Mouse (Mus musculus): ENCODE results near the gene Flvcr1. TPM values are rescaled to one million over a fixed set of nuclear protein-coding genes. Genes with fewer than 3 reads are reported as not detected.
"Not testable (repeated sequence)": the region's sequence is repeated elsewhere in the genome, so short reads cannot be mapped to it uniquely, and the experiment has no call there.

Gene Flvcr1
- polyA plus RNA-seq, 1 experiment from 2014 or later: 10.3 TPM

- DNase-seq (ENCODE audit: low spot score): no peak
- Histone ChIP-seq H3K4me1 (replicated peaks; ENCODE audit: control insufficient read depth, insufficient read depth, low read length) (peaks cover 20% of the 10 kb centered on the region), H3K27ac (peak overlapping the region; percentile 80), H3K36me3 (replicated peaks; ENCODE audit: control insufficient read depth, insufficient read depth) (peaks cover 8% of the 10 kb centered on the region; the same call in 1 of the 2 replicates), H3K9me3 (ENCODE audit: control insufficient read depth, low read length) (no peaks in the 10 kb centered on the region), H3K4me3 (replicated peaks; ENCODE audit: low read length) (peak overlapping the region; percentile 75), H3K27me3 (ENCODE audit: control insufficient read depth, insufficient read depth, low read length) (no peaks in the 10 kb centered on the region), H3K4me2 (replicated peaks) (peak overlapping the region; percentile 99), H3K9ac (peak overlapping the region; percentile 90)
- 2% methylated on average over 69 of the region's 69 CpGs for WGBS
- 0 out of 2 replicates have a peak, but pooled peaks have one; percentile 2 for ATAC-seq (ENCODE audit: low FRiP score)
Observed at GRCm38 (mm10) chr1:191025016-191026012, 644 bp downstream of the Flvcr1 start.

GRCm38 (mm10) chr1:191023806-191024205 lies 2.2 kb downstream of the Flvcr1 start:
- not testable (repeated sequence) for H3K27ac ChIP-seq
- 93% methylated on average over 5 of the region's 6 CpGs for WGBS

GRCm38 (mm10) chr1:191023140-191023539 lies 2.8 kb downstream of the Flvcr1 start:
- H3K4me1 ChIP-seq (replicated peaks; ENCODE audit: control insufficient read depth, insufficient read depth, low read length): peaks cover 20% of the 10 kb centered on the region
- no peak overlapping the region for H3K9ac ChIP-seq
- H3K36me3 ChIP-seq (replicated peaks; ENCODE audit: control insufficient read depth, insufficient read depth): peaks cover 8% of the 10 kb centered on the region; the same call in 1 of the 2 replicates
- no peak for DNase-seq (ENCODE audit: low spot score)
- no peak overlapping the region for H3K4me2 ChIP-seq (replicated peaks)
- no peak overlapping the region for H3K27ac ChIP-seq
- H3K4me3 ChIP-seq (replicated peaks; ENCODE audit: low read length): no peak overlapping the region
- WGBS: 93% methylated on average over 2 of the region's 2 CpGs
- H3K9me3 ChIP-seq (ENCODE audit: control insufficient read depth, low read length): no peaks in the 10 kb centered on the region
- H3K27me3 ChIP-seq (ENCODE audit: control insufficient read depth, insufficient read depth, low read length): no peaks in the 10 kb centered on the region
- no peak for ATAC-seq (ENCODE audit: low FRiP score)

More at GRCm38 (mm10) chr1:191023806-191024205, 2.2 kb downstream of the Flvcr1 start:
- not testable (repeated sequence) for H3K4me2 ChIP-seq (replicated peaks); H3K36me3 ChIP-seq (replicated peaks; ENCODE audit: control insufficient read depth, insufficient read depth); H3K9me3 ChIP-seq (ENCODE audit: control insufficient read depth, low read length); DNase-seq (ENCODE audit: low spot score); ATAC-seq (ENCODE audit: low FRiP score); H3K27me3 ChIP-seq (ENCODE audit: control insufficient read depth, insufficient read depth, low read length); H3K4me3 ChIP-seq (replicated peaks; ENCODE audit: low read length); H3K9ac ChIP-seq
- peaks cover 20% of the 10 kb centered on the region for H3K4me1 ChIP-seq (replicated peaks; ENCODE audit: control insufficient read depth, insufficient read depth, low read length)

- Histone ChIP-seq H3K4me3 (replicated peaks; ENCODE audit: low read length) (no peak overlapping the region), H3K9me3 (ENCODE audit: control insufficient read depth, low read length) (no peaks in the 10 kb centered on the region), H3K4me1 (replicated peaks; ENCODE audit: control insufficient read depth, insufficient read depth, low read length) (peaks cover 16% of the 10 kb centered on the region), H3K27me3 (ENCODE audit: control insufficient read depth, insufficient read depth, low read length) (no peaks in the 10 kb centered on the region), H3K4me2 (replicated peaks) (no peak overlapping the region), H3K27ac (no peak overlapping the region), H3K9ac (no peak overlapping the region), H3K36me3 (replicated peaks; ENCODE audit: control insufficient read depth, insufficient read depth) (peaks cover 8% of the 10 kb centered on the region; the same call in 1 of the 2 replicates)
- DNase-seq (ENCODE audit: low spot score): no peak
- 87% methylated on average over 7 of the region's 7 CpGs for WGBS
- ATAC-seq (ENCODE audit: low FRiP score): no peak
Observed at GRCm38 (mm10) chr1:191021016-191021415, 4.9 kb downstream of the Flvcr1 start.

- 86% methylated on average over 3 of the region's 3 CpGs for WGBS
Observed at GRCm38 (mm10) chr1:191020217-191020924, 5.6 kb downstream of the Flvcr1 start.

GRCm38 (mm10) chr1:191019803-191020202 lies 6.2 kb downstream of the Flvcr1 start:
- H3K9me3 ChIP-seq (ENCODE audit: control insufficient read depth, low read length): no peaks in the 10 kb centered on the region
- ATAC-seq (ENCODE audit: low FRiP score) (no peak), DNase-seq (ENCODE audit: low spot score) (no peak)
- H3K27me3 ChIP-seq (ENCODE audit: control insufficient read depth, insufficient read depth, low read length): no peaks in the 10 kb centered on the region
- H3K9ac ChIP-seq: no peak overlapping the region
- WGBS: 97% methylated on average over 5 of the region's 5 CpGs
- no peak overlapping the region for H3K4me3 ChIP-seq (replicated peaks; ENCODE audit: low read length)
- H3K36me3 ChIP-seq (replicated peaks; ENCODE audit: control insufficient read depth, insufficient read depth): peaks cover 11% of the 10 kb centered on the region
- H3K4me1 ChIP-seq (replicated peaks; ENCODE audit: control insufficient read depth, insufficient read depth, low read length): peaks cover 9% of the 10 kb centered on the region
- no peak overlapping the region for H3K27ac ChIP-seq
- H3K4me2 ChIP-seq (replicated peaks): no peak overlapping the region

More at GRCm38 (mm10) chr1:191020217-191020924, 5.6 kb downstream of the Flvcr1 start:
- H3K9me3 ChIP-seq (ENCODE audit: control insufficient read depth, low read length): no peaks in the 10 kb centered on the region
- ATAC-seq (ENCODE audit: low FRiP score) (no peak), DNase-seq (ENCODE audit: low spot score) (no peak)
- H3K4me2 ChIP-seq (replicated peaks): no peak overlapping the region
- peaks cover 15% of the 10 kb centered on the region for H3K4me1 ChIP-seq (replicated peaks; ENCODE audit: control insufficient read depth, insufficient read depth, low read length)
- H3K27me3 ChIP-seq (ENCODE audit: control insufficient read depth, insufficient read depth, low read length): no peaks in the 10 kb centered on the region
- peaks cover 8% of the 10 kb centered on the region; the same call in 1 of the 2 replicates for H3K36me3 ChIP-seq (replicated peaks; ENCODE audit: control insufficient read depth, insufficient read depth)
- no peak overlapping the region for H3K27ac ChIP-seq
- no peak overlapping the region for H3K9ac ChIP-seq
- H3K4me3 ChIP-seq (replicated peaks; ENCODE audit: low read length): no peak overlapping the region

GRCm38 (mm10) chr1:191014271-191014670 lies 11.7 kb downstream of the Flvcr1 start:
- H3K36me3 ChIP-seq (replicated peaks; ENCODE audit: control insufficient read depth, insufficient read depth): peaks cover 49% of the 10 kb centered on the region
- no peak overlapping the region for H3K9ac ChIP-seq
- H3K4me2 ChIP-seq (replicated peaks): no peak overlapping the region
- H3K4me1 ChIP-seq (replicated peaks; ENCODE audit: control insufficient read depth, insufficient read depth, low read length): no peaks in the 10 kb centered on the region
- ATAC-seq (ENCODE audit: low FRiP score): no peak
- H3K27ac ChIP-seq: no peak overlapping the region
- DNase-seq (ENCODE audit: low spot score): no peak
- no peak overlapping the region for H3K4me3 ChIP-seq (replicated peaks; ENCODE audit: low read length)
- no peaks in the 10 kb centered on the region for H3K9me3 ChIP-seq (ENCODE audit: control insufficient read depth, low read length)
- H3K27me3 ChIP-seq (ENCODE audit: control insufficient read depth, insufficient read depth, low read length): no peaks in the 10 kb centered on the region
- 92% methylated on average over 3 of the region's 3 CpGs for WGBS

- no peak for ATAC-seq (ENCODE audit: low FRiP score)
- WGBS: 97% methylated on average over 5 of the region's 5 CpGs
Observed at GRCm38 (mm10) chr1:191008707-191009106, 17.3 kb downstream of the Flvcr1 start.

GRCm38 (mm10) chr1:191002201-191002600 lies 23.8 kb downstream of the Flvcr1 start:
- DNase-seq (ENCODE audit: low spot score) (no peak), ATAC-seq (ENCODE audit: low FRiP score) (no peak)
- no peaks in the 10 kb centered on the region for H3K27me3 ChIP-seq (ENCODE audit: control insufficient read depth, insufficient read depth, low read length)
- no peaks in the 10 kb centered on the region for H3K4me1 ChIP-seq (replicated peaks; ENCODE audit: control insufficient read depth, insufficient read depth, low read length)
- H3K4me2 ChIP-seq (replicated peaks): no peak overlapping the region
- no peak overlapping the region for H3K4me3 ChIP-seq (replicated peaks; ENCODE audit: low read length)
- no peak overlapping the region for H3K27ac ChIP-seq
- peaks cover 19% of the 10 kb centered on the region for H3K36me3 ChIP-seq (replicated peaks; ENCODE audit: control insufficient read depth, insufficient read depth)
- no peak overlapping the region for H3K9ac ChIP-seq
- peaks cover 6% of the 10 kb centered on the region; the same call in 1 of the 2 replicates for H3K9me3 ChIP-seq (ENCODE audit: control insufficient read depth, low read length)
- 62% methylated on average over 6 of the region's 6 CpGs for whole genome bisulfite sequencing

More at GRCm38 (mm10) chr1:191008707-191009106, 17.3 kb downstream of the Flvcr1 start:
- Histone ChIP-seq H3K27me3 (ENCODE audit: control insufficient read depth, insufficient read depth, low read length) (no peaks in the 10 kb centered on the region), H3K4me1 (replicated peaks; ENCODE audit: control insufficient read depth, insufficient read depth, low read length) (no peaks in the 10 kb centered on the region), H3K36me3 (replicated peaks; ENCODE audit: control insufficient read depth, insufficient read depth) (peaks cover 77% of the 10 kb centered on the region), H3K9me3 (ENCODE audit: control insufficient read depth, low read length) (no peaks in the 10 kb centered on the region), H3K9ac (no peak overlapping the region), H3K27ac (no peak overlapping the region), H3K4me2 (replicated peaks) (no peak overlapping the region), H3K4me3 (replicated peaks; ENCODE audit: low read length) (no peak overlapping the region)
- no peak for DNase-seq (ENCODE audit: low spot score)

Measured in hindbrain, embryonic 14.5 days (tissue).